Mouse (Mus musculus) c-Kit-positive CD71-positive TER-119-positive erythroid progenitor cells, embryonic 14.5 days (primary cell): ENCODE measurements around the gene Rsad2.

ENCODE experiments used
- DNase-seq: peaks from one replicate; pipeline ENCODE4 v3.0.0-alpha.2; 2013; ENCODE audit warnings: low spot score

The Rsad2 gene

DNA sequence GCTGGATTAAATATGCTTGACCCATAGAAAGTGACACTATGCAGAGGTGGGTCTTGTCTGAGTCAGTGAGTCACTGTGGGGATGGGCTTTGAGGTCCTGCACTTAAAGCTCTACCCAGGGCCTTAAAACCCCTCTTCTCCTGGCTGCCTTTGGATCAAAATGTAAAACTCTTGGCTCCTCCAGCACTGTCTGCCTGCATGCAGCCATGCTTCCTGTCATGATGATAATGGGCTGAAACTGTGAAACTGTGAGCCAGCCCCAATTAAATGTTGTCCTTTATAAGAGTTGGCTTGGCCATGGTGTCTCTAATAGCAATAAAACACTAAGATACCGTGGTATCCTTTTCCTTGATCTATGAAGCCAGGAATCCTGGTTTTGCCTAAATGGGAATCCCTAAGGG lies 55.0 kb downstream of the Rsad2 start:
- no peak for DNase-seq

DNA sequence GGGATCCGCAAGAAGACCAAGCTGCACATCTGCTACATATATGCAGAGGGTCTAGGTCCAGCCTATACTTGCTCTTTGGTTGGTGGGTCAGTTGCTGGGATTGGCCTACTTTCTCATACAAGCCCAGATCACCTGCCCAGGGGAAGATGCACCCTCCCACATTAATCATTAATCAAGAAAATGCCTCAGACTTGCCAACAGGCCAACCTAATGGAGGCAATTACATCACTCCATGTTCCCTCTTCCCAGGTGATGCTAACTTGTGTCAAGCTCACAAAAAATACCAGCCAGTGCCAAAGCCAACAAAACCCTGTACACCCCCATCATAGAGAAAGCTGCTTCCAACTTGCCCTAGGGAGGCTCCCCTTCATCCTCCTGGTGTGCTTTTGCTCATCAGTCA lies 55.5 kb downstream of the Rsad2 start:
- no peak for DNase-seq

DNA sequence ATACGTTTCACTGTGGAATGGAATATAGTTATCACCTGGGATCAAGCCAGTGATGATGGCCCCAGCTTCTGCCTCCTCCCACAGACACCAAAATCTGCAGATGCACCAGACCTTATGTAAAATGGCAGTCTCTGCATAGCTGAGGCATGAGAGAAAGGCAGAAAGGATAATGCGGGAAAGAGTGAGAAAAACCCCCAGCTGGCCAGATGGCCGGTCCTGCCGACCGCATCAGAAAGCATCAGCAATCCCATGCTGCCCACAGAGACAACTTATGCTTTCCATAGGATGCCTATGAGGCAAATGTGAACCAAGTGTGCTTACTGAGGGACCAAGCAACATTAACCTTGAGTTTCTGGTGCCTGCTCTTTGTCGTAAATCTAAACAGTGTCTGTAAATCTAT lies 56.9 kb downstream of the Rsad2 start:
- DNase-seq: no peak

DNA sequence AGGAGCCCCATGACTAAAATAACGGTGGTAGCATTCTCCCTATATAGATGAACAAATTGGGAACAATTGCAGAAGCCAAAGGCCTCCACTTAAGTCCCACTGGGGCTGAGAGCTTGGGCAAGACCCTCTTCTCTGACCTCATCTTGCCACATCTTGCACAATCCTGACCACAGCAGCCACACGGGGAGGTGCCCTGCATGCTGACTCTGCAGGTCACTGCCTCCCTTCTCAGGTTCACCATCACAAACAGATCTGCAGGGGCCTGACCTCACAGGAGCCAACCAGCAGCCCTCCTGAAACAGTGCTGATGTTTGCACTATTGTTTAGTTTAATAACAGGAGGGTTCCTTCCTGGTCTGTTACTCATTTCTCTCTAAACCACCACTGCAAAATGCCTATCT lies 57.7 kb downstream of the Rsad2 start:
- DNase-seq: no peak

DNA sequence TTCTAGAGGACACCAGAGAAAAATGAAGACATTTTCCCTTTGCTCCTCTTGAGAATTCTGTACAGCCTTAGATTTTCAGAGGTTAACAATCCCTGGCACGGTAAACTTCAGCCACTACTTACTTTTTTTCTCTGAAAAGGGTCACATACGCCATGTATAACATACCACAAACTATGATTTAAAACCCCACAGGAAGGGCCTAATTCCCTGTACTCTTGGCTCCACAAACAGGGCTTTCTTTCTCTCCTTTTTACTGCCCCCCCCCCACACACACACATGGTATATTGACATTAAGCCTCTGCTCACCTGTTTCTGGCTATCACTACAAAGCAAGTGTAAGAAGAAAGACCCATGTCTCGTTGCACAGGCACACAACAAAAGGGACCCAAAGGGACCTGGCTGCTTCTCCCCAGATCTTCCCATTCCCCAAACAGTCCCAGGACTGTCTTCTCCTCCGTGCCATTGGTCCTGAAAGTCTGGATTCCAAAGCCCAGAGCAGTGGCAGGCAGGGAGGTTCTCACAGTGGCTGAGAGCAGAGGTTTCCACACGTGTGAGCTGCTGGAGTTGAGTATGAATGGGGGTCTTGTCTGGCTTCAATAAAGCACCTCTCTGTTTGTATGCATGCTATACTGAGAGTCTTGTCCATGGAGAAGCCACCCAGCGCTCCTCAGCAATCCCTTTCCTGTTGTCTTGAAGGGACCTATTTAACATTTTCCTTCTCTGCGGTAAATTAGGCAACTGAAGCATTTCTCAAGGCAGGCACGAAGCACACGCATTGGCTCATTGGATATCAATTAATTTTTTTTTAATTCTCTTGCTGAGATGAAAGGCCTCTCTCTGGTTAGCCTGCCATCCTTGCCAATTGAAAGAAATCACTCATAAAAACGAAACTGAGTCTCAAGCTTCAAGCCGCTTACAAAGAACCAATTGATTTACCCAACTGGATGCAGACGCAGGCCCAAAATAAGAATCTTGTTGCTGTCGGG lies 61.5 kb downstream of the Rsad2 start:
- no peak for DNase-seq

DNA sequence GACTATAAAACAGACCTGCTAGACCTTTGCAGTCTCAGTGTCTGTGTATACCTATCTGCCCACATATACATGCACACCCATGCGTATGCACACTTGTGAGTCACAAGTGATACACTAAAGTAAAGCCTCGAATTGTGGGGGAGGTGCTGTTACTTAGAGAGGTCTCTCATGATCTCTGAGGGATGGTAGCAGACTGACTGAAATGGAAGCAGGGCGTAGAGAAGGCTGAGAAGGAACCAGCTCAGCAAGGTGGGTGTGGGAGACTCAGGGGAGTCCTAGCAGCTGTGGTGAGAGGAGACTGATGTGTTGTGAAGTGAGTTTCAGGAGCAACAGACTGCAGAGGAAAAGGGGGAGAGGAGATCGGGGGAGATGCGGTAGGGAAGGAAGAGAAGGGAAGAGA lies 63.0 kb downstream of the Rsad2 start:
- DNase-seq: no peak
